Mouse (Mus musculus) embryonic stem cell, embryonic (primary cell): ENCODE measurements at regions not wholly inside any gene's neighbourhood (a gene's known extent, or its start where the extent isn't known, plus 50 kb on each side); places are given as distances from the start of the nearest gene placed in this dataset.

Experiments
- CTCF ChIA-PET, 4 experiments: fragments of 300-600 bp in 2 of 4; fragments of 350-600 bp in 2 of 4; sonication (Branson Sonifier 250); formaldehyde crosslinking; loops; one replicate each; lab custom pipeline; 2022; ENCODE audit warnings: inconsistent platforms in 2 of 4; lab: Charles Lee
- POLR2A ChIA-PET, 4 experiments: fragments of 300-600 bp in 2 of 4; fragments of 350-600 bp in 2 of 4; sonication (Branson Sonifier 250); formaldehyde crosslinking; loops; one replicate each; lab custom pipeline; 2022; ENCODE audit warnings: antibody characterized with exemption in 4 of 4, inconsistent platforms in 1 of 4; lab: Charles Lee

DNA sequence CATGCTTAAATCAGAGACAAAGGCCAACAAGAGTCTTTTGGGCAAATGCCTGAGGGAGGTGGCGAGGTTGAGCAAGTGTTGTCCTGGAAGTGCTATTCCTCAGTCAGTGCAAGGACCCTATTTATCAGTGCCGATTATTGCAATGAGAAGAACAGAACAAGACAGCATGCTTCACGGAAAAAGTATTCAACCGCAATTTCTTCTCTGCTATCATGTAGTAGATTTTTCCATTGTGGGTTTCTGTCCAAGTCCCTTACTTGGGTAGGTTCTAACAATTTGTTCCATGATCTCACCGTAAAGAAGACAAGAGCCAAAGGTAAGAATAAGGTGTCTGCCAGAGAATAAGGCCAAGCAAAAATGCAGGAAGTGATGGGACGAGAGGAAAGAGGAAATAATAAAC, 186.2 kb downstream of the Arl4a start:
- ChIA-PET POLR2A (no interaction called here), CTCF (interaction anchor here in 1 of 4 experiments (0.6 kb wide), 1 partner anchor 160 kb away, joined by 3 read pairs; no protein-coding TSS in a partner anchor)

- POLR2A ChIA-PET, result no interaction called here
- CTCF ChIA-PET, result no interaction called here
Observed at GRCm38 (mm10) chr12:39849346-39850058, 188.3 kb downstream of the Arl4a start.

DNA sequence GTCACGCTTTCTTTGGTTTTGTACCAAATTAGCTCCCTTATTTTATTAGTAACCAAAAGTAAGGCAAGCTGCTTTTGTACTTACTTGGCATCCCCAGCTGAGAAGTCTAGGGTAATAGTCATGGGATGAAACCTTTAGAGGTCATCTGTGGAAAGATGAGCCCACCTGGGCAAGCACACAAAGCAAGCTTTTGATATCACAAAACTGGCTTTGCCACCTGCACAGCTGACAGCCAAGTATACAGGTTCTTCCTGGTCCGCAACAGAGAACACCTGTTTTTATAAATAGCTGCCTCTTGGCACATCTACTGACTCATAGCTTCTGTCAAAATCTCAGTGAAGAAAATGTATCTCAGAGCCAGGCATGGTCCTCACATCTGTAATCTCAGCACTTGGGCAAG, 197.2 kb downstream of the Arl4a start:
- ChIA-PET CTCF (no interaction called here), POLR2A (no interaction called here)

GRCm38 (mm10) chr12:39840179-39840578, 197.6 kb downstream of the Arl4a start:
- ChIA-PET CTCF (no interaction called here), POLR2A (no interaction called here)

GRCm38 (mm10) chr12:39831079-39831478, 206.7 kb downstream of the Arl4a start:
- POLR2A ChIA-PET, result no interaction called here
- CTCF ChIA-PET, result no interaction called here

DNA sequence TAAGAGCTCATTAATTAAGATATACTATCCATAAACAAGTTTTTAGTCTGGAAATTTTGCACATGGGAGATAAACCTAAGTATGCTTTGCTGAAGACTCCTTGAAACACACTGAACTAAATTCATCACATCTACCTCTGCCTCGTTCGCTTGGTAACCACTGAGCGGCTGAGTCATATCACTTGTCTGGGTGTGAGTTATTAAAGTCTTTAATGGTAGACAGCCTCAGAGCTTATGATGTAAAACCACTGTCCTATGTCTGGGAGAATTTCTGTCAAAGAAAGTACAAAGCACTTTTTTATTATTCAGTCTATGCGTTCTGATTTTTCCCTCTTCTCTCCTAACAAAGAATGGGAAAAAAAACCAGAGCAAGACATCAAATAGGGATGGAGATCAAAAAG, 207.3 kb downstream of the Arl4a start:
- ChIA-PET CTCF (no interaction called here), POLR2A (no interaction called here)

DNA sequence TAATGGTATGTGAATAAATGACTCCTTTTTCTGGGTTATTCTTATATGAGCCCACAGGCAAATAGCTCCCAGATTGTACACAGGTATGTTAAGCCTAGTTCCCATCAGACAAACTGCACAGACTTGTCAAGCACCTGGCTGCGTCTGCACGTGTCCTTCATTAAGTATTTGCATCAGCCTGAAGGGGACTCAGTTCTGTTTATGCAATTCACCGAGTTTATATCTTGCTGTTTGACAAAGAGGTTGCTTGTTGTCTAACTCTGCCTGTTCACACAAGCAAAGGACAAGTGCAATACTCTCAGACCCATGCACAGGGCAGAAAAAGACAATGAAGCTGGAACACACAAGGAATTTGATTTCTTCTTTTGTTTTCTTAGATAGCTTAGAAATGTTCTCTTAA, 215.2 kb downstream of the Arl4a start:
- CTCF ChIA-PET, result interaction anchor here in 1 of 4 experiments (0.6 to 0.7 kb wide), 2 partner anchors 192 to 355 kb away, joined by 4 to 5 read pairs; no protein-coding TSS in a partner anchor
- POLR2A ChIA-PET, result no interaction called here

- POLR2A ChIA-PET, result no interaction called here
- CTCF ChIA-PET, result no interaction called here
Observed at GRCm38 (mm10) chr12:39801536-39801935, 236.3 kb downstream of the Arl4a start.

DNA sequence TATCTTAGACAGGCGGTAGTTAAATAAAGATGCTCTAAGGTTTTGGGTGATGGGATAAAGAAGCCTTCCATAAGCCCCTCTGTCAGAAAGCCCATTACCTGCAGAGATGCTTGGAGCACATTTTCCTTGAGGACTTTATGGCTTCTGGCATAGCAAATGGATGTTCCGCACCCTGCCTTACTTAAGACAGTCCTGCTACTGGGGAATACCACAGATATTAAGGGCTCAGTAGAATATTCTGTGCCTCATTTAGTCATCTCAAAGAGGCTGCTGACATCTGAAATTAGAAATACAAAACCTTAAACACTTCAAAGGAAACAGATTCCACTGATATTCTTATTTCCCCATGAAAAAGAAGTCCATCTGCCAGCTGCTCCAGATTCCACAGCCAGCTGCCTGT, 240.0 kb downstream of the Arl4a start:
- CTCF ChIA-PET, result no interaction called here
- POLR2A ChIA-PET, result no interaction called here

DNA sequence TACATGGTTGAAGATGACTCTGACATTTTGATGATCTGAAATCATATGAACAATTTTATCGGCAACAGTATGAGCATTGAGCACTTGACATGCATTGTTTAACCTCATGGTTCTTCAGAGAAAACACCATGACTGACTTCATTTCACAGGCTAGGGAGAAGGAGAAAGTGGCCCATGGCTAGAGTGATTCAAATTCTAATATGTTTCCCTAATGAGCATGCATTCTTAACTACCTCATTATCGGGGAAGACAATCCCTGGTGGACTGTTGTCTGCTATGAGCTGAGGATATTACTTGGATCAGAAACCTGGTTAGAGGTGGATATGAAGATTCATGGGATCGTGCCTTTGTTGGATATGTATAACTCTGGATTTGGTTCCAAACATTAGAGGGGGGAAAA, 240.9 kb downstream of the Arl4a start:
- POLR2A ChIA-PET, result no interaction called here
- CTCF ChIA-PET, result no interaction called here

DNA sequence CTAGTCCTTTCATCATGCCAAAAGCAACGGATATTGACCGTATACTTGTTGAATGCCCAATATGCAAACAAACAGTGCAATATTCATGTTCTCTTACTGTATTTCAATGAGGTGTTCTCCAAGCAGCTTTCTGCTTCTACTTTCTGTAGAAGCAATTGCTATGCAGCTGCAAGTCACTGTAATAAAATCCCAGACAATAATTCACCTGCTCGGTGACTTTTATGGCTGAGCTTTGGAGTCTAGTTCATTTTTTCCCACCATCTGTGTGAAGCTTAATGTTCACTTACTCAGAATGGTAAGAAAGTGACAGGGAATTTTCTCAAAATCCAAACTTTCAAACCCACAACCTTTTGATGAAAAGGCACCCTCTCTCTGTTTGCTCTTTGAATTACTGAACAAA, 252.8 kb downstream of the Arl4a start:
- POLR2A ChIA-PET, result no interaction called here
- CTCF ChIA-PET, result no interaction called here

DNA sequence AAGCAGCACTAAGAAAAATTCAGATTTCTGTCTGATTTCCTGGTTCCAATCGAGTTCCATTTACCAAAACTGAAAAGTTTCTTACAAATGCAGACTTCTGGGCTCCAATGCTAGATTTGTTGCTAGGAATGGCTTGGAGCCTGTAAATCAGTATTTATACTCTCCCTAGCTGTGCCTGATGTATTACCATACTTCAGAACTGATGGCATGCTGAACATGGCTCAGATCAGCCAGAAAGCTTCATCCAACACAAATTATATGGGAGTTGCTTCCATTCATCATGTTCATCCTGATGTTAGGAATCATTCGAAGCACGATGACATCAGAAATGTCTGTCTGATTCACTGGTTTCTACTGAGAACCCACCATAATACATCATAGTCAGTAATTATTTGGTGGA, 253.3 kb downstream of the Arl4a start:
- CTCF ChIA-PET, result no interaction called here
- POLR2A ChIA-PET, result no interaction called here

DNA sequence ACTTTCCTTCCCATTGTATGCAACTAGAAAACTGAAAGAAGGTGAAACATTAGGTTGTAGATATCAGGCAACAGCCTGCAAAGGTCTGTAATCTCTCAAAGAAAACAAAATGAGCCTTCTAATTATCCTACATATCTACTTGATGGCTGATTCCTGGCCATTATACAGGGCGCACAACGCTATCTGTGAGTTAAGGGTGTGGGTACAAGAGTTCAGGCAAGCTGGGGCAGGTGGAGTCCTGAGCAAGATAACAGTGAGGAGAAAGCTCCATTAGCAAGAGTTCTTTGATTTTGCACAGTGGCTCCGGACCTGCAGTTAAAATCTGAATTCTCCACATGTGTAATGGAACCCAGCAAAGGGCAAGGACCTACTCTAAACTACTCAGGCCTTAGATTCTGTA, 261.7 kb downstream of the Arl4a start:
- POLR2A ChIA-PET, result no interaction called here
- CTCF ChIA-PET, result no interaction called here

GRCm38 (mm10) chr12:39766988-39767387, 270.8 kb downstream of the Arl4a start:
- POLR2A ChIA-PET, result no interaction called here
- CTCF ChIA-PET, result no interaction called here

- ChIA-PET POLR2A (no interaction called here), CTCF (no interaction called here)
Observed at GRCm38 (mm10) chr12:39763529-39763928, 274.3 kb downstream of the Arl4a start.

- POLR2A ChIA-PET, result interaction anchor here in 1 of 4 experiments (1.3 kb wide), 1 partner anchor 10 kb away, joined by 5 read pairs; no protein-coding TSS in a partner anchor
- CTCF ChIA-PET, result interaction anchor here in 1 of 4 experiments (0.6 kb wide), 2 partner anchors 44 to 186 kb away, joined by 3 to 4 read pairs; no protein-coding TSS in a partner anchor
Observed at GRCm38 (mm10) chr12:39761946-39762345, 275.9 kb downstream of the Arl4a start.

DNA sequence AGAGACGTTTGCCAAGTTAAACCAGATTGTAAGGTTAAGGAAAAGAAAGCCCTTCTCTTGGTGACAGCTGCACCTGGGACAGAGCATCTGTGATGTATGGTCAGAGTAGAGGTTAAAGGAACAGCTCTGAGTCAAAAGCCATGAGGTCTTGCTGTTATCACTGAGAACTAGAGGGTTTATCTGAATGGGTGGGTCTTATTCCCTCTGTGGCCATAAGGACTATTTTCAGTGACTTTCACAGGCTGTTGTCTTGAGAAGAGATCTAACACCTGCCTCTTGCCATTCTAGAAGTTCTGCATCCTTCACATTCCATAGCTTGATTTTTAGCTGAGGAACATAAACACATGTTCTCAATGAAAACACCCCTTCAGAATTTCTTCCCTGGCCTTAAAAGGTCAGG, 276.5 kb downstream of the Arl4a start:
- CTCF ChIA-PET, result interaction anchor here in 1 of 4 experiments (0.6 kb wide), 1 partner anchor 187 kb away, joined by 3 read pairs; no protein-coding TSS in a partner anchor
- POLR2A ChIA-PET, result interaction anchor here in 1 of 4 experiments (1.3 kb wide), 1 partner anchor 10 kb away, joined by 5 read pairs; no protein-coding TSS in a partner anchor

- ChIA-PET CTCF (no interaction called here), POLR2A (interaction anchor here in 1 of 4 experiments (1.4 kb wide), 1 partner anchor 17 kb away, joined by 4 read pairs; no protein-coding TSS in a partner anchor)
Observed at GRCm38 (mm10) chr12:39757975-39758374, 279.9 kb downstream of the Arl4a start.

DNA sequence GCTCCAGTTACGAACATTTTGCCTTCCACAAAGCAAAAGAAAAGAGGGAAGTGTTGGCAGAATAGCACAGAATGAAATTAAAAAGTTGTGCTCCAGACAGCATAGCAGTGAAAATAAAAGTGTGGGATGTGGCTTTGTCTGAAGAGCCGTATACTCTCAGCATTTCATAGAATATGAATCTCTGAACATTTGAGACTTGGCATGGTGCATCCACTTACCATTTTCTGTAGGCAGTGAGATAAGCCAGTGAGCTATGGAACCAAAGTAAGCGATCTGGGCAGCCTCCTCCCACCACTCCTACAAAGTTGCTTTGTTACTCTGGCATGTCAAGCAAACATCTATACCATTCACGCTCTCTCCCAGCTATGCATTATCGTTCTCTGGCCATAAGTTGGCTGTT, 286.0 kb downstream of the Arl4a start:
- ChIA-PET CTCF (no interaction called here), POLR2A (interaction anchor here in 1 of 4 experiments (1.0 kb wide), 1 partner anchor 10 kb away, joined by 5 read pairs; no protein-coding TSS in a partner anchor)

DNA sequence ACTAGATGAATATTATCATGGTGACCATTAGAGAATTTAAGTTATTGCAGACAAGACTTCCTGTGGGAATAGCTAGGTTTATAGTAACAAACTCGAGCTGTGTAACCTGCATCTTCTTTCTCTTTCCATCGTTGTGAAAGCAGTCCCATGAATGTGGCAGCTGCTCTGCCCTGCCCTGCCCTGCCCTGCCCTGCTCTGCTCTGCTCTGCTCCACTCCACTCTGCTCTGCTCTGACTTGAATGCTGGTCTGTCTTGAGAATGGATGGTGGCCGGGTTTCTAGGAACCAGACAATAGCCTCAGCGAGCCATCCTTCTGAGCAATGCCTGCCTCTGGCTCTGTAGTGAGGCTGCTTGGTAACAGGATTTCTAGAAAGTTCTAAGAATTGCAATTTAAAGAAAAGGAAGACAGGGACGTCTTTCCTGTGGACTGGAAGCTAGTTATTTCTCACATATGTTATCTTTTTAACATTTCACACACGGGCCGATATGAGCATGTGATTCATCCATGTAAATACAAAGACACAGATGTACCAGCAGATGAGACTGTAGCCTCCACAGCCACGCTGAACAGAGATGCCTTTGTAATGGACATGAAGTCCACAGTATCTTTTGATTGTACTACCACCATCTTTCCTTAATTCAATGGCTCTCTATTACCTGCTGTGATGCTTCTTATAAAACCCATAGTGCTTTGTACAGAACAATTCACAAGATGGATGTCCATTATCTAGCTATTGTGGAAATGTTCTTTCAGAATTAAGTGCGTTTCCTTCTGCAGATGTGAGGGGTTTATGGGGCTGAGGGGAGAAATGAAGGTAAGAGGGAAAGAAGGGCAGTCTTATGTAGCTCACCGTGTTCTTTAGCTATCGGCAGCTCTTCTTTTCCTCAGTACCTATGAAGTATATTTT, 295.4 kb downstream of the Arl4a start:
- POLR2A ChIA-PET, result interaction anchor here in 2 of 4 experiments (0.6 to 1.5 kb wide), 5 partner anchors 12 to 1455 kb away, joined by 3 to 5 read pairs (median 4); no protein-coding TSS in a partner anchor
- CTCF ChIA-PET, result interaction anchor here in 1 of 4 experiments (0.6 kb wide), 1 partner anchor 843 kb away, joined by 3 read pairs; no protein-coding TSS in a partner anchor
